Mouse (Mus musculus): ENCODE measurements around the gene Orai1.

GRCm38 (mm10) chr5:123080041-123080440 lies 65.2 kb downstream of the Orai1 start:
- TF ChIP-seq POLR2A (IDR thresholded peaks at IDR 0.05; ENCODE audit: low read depth, low read length) (no peak), CTCF (conservative IDR thresholded peaks at IDR 0.05; ENCODE audit: insufficient read depth, insufficient read length, low read depth, low read length) (no peak)
